Comparison of ENCODE assay signal across 9 mouse cellular contexts in the genomic region with DNA sequence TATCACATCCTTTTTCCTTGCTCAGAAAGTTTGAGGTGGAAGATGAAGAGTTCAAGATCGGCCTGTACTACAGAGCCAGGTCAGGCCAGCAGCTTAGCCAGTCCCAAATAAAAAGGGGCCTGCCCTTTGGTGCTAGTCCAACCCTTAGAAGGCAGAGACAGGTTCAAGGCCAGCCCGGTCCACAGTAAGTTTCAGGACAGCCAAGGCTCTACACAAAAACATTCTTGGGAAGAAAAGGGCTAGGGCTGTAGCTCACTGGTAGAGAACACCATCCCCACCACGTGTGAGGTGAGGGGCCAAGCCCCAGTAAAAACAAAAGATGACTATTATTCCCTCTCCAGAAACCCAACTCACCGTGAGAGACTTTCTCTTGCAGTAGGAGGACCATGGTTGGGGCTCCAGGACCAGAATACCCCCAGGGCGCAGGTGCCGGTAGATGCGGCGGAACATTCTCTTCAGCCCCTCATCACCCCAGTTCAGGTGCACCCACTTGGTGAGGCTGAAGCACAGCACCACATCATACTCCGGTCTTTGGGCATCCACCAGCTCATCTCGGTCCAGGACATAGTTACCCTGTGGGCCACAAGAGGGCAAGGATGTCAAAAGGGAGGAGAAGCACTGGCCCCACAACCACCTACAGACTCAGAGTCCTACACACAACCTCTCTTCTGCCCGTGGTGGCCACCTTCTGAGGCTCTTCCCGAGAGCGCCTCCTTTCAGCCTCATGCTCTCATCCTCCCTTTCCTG. TPM values are rescaled to one million over a fixed set of nuclear protein-coding genes. Genes with fewer than 3 reads are reported as not detected.
DNase-seq lines count a peak whose midpoint lies in the region; ATAC-seq and TF ChIP-seq lines count a peak whose summit lies in the region.
"Had no signal": no experiment of that assay in that cellular context is flagged by ENCODE, and none has a peak within 500 bp of the region (broad histone marks: within the 10 kb centered on the region; RNA-seq: fewer than 3 reads in every experiment).

No protein-coding gene starts in this region.

- H3K27me3 ChIP-seq in heart, embryonic 13.5 days (replicated peaks) = no peaks in the 10 kb centered on the region
- peaks cover 3% of the 10 kb centered on the region for H3K27me3 ChIP-seq in E14TG2a.4 (ENCODE audit: insufficient read depth, low read length)
- H3K27me3 ChIP-seq in forebrain, embryonic 15.5 days = no peaks in the 10 kb centered on the region
- H3K27me3 ChIP-seq in liver, embryonic 15.5 days = no peaks in the 10 kb centered on the region; the same call in 1 of the 2 replicates

- TF ChIP-seq CTCF in E14TG2a.4 (conservative IDR thresholded peaks at IDR 0.05; ENCODE audit: low read length) = no peak

- no peak overlapping the region for H3K27ac ChIP-seq in heart, embryonic 13.5 days (replicated peaks)
- H3K27ac ChIP-seq in forebrain, embryonic 15.5 days (replicated peaks) = no peak overlapping the region
- peak overlapping the region; percentile 51; the same call in 1 of the 2 replicates for H3K27ac ChIP-seq in liver, embryonic 15.5 days (replicated peaks)

- intact Hi-C loops in heart, postnatal 25 days (cut with DNase I) = no loop called here

- H3K4me1 ChIP-seq in heart, embryonic 13.5 days = peaks cover 49% of the 10 kb centered on the region
- H3K4me1 ChIP-seq in E14TG2a.4 (replicated peaks; ENCODE audit: low read depth, low read length) = peaks cover 71% of the 10 kb centered on the region
- H3K4me1 ChIP-seq in forebrain, embryonic 15.5 days = peaks cover 67% of the 10 kb centered on the region
- H3K4me1 ChIP-seq in liver, embryonic 15.5 days (replicated peaks) = peaks cover 64% of the 10 kb centered on the region

- ATAC-seq in heart, embryonic 13.5 days (ENCODE audit: extremely low read depth, insufficient number of reproducible peaks, low FRiP score, low TSS enrichment) = no peak
- no peak for ATAC-seq in forebrain, embryonic 15.5 days (replicated peaks)
- no peak for ATAC-seq in liver, embryonic 15.5 days (ENCODE audit: insufficient read depth)

- WGBS in heart, embryonic 13.5 days = 81% methylated on average over 13 of the region's 13 CpGs
- 87% methylated on average over 13 of the region's 13 CpGs for WGBS in forebrain, embryonic 15.5 days
- 78% methylated on average over 13 of the region's 13 CpGs for WGBS in liver, embryonic 15.5 days (ENCODE audit: insufficient replicate concordance)

- H3K9me3 ChIP-seq in heart, embryonic 13.5 days = no peaks in the 10 kb centered on the region
- H3K9me3 ChIP-seq in E14TG2a.4 (ENCODE audit: low read length) = no peaks in the 10 kb centered on the region
- H3K9me3 ChIP-seq in forebrain, embryonic 15.5 days = no peaks in the 10 kb centered on the region
- no peaks in the 10 kb centered on the region for H3K9me3 ChIP-seq in liver, embryonic 15.5 days (replicated peaks)

- peak overlapping the region; percentile 98 for H3K9ac ChIP-seq in heart, embryonic 13.5 days
- peak overlapping the region; percentile 95; the same call in 1 of the 2 replicates for H3K9ac ChIP-seq in forebrain, embryonic 15.5 days (replicated peaks)
- peak overlapping the region; percentile 92; the same call in 1 of the 2 replicates for H3K9ac ChIP-seq in liver, embryonic 15.5 days

- peaks cover 51% of the 10 kb centered on the region for H3K36me3 ChIP-seq in heart, embryonic 13.5 days
- peaks cover 58% of the 10 kb centered on the region for H3K36me3 ChIP-seq in E14TG2a.4 (ENCODE audit: insufficient read depth, low read length)
- H3K36me3 ChIP-seq in forebrain, embryonic 15.5 days = peaks cover 43% of the 10 kb centered on the region
- H3K36me3 ChIP-seq in liver, embryonic 15.5 days (replicated peaks) = peaks cover 51% of the 10 kb centered on the region

- no peak for DNase-seq in heart, postnatal 25 days (ENCODE audit: low spot score)
- no peak for DNase-seq in T-cell, adult 2 months (ENCODE audit: low spot score)
- no peak for DNase-seq in B cell, adult 2 months
- no peak for DNase-seq in lung, postnatal 4 days
- DNase-seq: right cerebral cortex, postnatal 25 days had no signal

- H3K4me2 ChIP-seq in heart, embryonic 13.5 days = peak overlapping the region; percentile 79
- H3K4me2 ChIP-seq in forebrain, embryonic 15.5 days (replicated peaks) = peak overlapping the region; percentile 95
- peak overlapping the region; percentile 90 for H3K4me2 ChIP-seq in liver, embryonic 15.5 days

- H3K4me3 ChIP-seq in heart, embryonic 13.5 days = peak overlapping the region; percentile 90
- peak overlapping the region; percentile 94 for H3K4me3 ChIP-seq in E14TG2a.4 (replicated peaks; ENCODE audit: low read length)
- peak overlapping the region; percentile 86 for H3K4me3 ChIP-seq in forebrain, embryonic 15.5 days
- peak overlapping the region; percentile 80 for H3K4me3 ChIP-seq in liver, embryonic 15.5 days (replicated peaks)

RNA-seq across cellular contexts. Expression of a gene that starts 4.3 kb away (rescaled TPM):
- 18.3 and 22.3 TPM in 2 replicates for polyA plus RNA-seq in heart, embryonic 13.5 days (2015; fragmentation: Nextera tagmentation; extraction: Ambion mirVana)
- 10 to 100 TPM; 11.1 to 13.4 TPM for total RNA-seq in heart, postnatal 25 days (2021)
- 36.9 and 42.4 TPM in 2 replicates for polyA plus RNA-seq in forebrain, embryonic 15.5 days (2015; fragmentation: Nextera tagmentation; extraction: Ambion mirVana)
- 21.0 and 21.3 TPM in 2 replicates for polyA plus RNA-seq in liver, embryonic 15.5 days (2015; fragmentation: Nextera tagmentation; extraction: Ambion mirVana)

RNA-seq across cellular contexts. Expression of a gene that starts 4.5 kb away (rescaled TPM):
- polyA plus RNA-seq in heart, embryonic 13.5 days (2015; fragmentation: Nextera tagmentation; extraction: Ambion mirVana) = 6.2 and 8.5 TPM in 2 replicates
- total RNA-seq in heart, postnatal 25 days (2021) = 10 to 100 TPM; 20.6 to 29.3 TPM
- 12.3 and 12.6 TPM in 2 replicates for polyA plus RNA-seq in forebrain, embryonic 15.5 days (2015; fragmentation: Nextera tagmentation; extraction: Ambion mirVana)
- 4.0 and 5.0 TPM in 2 replicates for polyA plus RNA-seq in liver, embryonic 15.5 days (2015; fragmentation: Nextera tagmentation; extraction: Ambion mirVana)

RNA-seq across cellular contexts. Expression of a gene that starts 4.6 kb away (rescaled TPM):
- 7.6 and 7.7 TPM in 2 replicates for polyA plus RNA-seq in heart, embryonic 13.5 days (2015; fragmentation: Nextera tagmentation; extraction: Ambion mirVana)
- total RNA-seq in heart, postnatal 25 days (2021) = under 1 TPM; 0.57 to 0.89 TPM
- 10.4 and 11.3 TPM in 2 replicates for polyA plus RNA-seq in forebrain, embryonic 15.5 days (2015; fragmentation: Nextera tagmentation; extraction: Ambion mirVana)
- polyA plus RNA-seq in liver, embryonic 15.5 days (2015; fragmentation: Nextera tagmentation; extraction: Ambion mirVana) = 3.2 and 3.3 TPM in 2 replicates

RNA-seq across cellular contexts. Expression of a gene that starts 37.4 kb away (rescaled TPM):
- polyA plus RNA-seq in heart, embryonic 13.5 days (2015; fragmentation: Nextera tagmentation; extraction: Ambion mirVana) = 128 and 131 TPM in 2 replicates
- total RNA-seq in heart, postnatal 25 days (2021) = 100 to 1,000 TPM; 282 to 288 TPM
- polyA plus RNA-seq in forebrain, embryonic 15.5 days (2015; fragmentation: Nextera tagmentation; extraction: Ambion mirVana) = 75.6 and 76.1 TPM in 2 replicates
- polyA plus RNA-seq in liver, embryonic 15.5 days (2015; fragmentation: Nextera tagmentation; extraction: Ambion mirVana) = 68.8 and 75.1 TPM in 2 replicates

RNA-seq across cellular contexts. Expression of a gene that starts 41.5 kb away (rescaled TPM):
- 1.3 and 1.5 TPM in 2 replicates for polyA plus RNA-seq in heart, embryonic 13.5 days (2015; fragmentation: Nextera tagmentation; extraction: Ambion mirVana)
- under 1 TPM; 0.98 to 0.99 TPM for total RNA-seq in heart, postnatal 25 days (2021)
- 43.6 and 45.6 TPM in 2 replicates for polyA plus RNA-seq in forebrain, embryonic 15.5 days (2015; fragmentation: Nextera tagmentation; extraction: Ambion mirVana)
- 0.21 and 0.39 TPM in 2 replicates for polyA plus RNA-seq in liver, embryonic 15.5 days (2015; fragmentation: Nextera tagmentation; extraction: Ambion mirVana)
